Mouse (Mus musculus): Measurements from ENCODE around the gene Dapp1.

- TF ChIP-seq CTCF (IDR thresholded peaks at IDR 0.05; ENCODE audit: low read depth, low read length) (no peak), POLR2A (IDR thresholded peaks at IDR 0.05; ENCODE audit: borderline replicate concordance, low read depth, low read length) (no peak)
Observed at GRCm38 (mm10) chr3:137968820-137969486, 12.4 kb downstream of the Dapp1 start.

Data from bone marrow macrophage, adult 2 months (primary cell).